Mouse (Mus musculus) urinary bladder, postnatal 36 days (tissue): Measurements from ENCODE around the gene Slc6a17.

Experiments used
- DNase-seq, 2 experiments: peaks; one replicate each; pipeline ENCODE4 v3.0.0; 2022; ENCODE audit warnings: low spot score in 2 of 2, mixed read lengths in 1 of 2

The Slc6a17 gene

GRCm38 (mm10) chr3:107524547-107524946, 6.7 kb upstream of the Slc6a17 start:
- no peak for DNase-seq

GRCm38 (mm10) chr3:107520931-107521330, 3.1 kb upstream of the Slc6a17 start:
- DNase-seq: no peak

- no peak for DNase-seq
Observed at GRCm38 (mm10) chr3:107516776-107517630, 815 bp downstream of the Slc6a17 start.

DNA sequence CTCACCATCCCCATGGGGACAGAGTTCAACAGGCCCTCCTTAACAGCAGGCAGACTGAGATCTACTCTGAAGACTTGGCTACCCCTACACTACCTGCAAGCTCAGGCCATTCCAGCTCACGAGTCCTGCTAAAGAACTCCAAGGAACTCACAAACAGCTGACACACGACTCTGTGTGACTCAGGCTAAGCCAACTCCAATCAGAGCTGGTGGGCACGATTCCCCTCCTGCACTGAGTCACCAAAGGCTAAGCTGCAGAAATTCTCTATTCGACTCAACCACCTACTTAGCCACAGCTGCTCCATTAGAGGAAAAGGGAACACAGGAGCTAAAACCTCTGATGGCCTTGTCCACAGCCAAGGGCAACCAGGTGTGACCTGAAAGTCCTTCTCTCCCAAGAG, 1.8 kb downstream of the Slc6a17 start:
- no peak for DNase-seq

- no peak for DNase-seq
Observed at GRCm38 (mm10) chr3:107511416-107511815, 6.4 kb downstream of the Slc6a17 start.

GRCm38 (mm10) chr3:107508696-107509095, 9.1 kb downstream of the Slc6a17 start:
- DNase-seq: no peak

GRCm38 (mm10) chr3:107507966-107508365, 9.9 kb downstream of the Slc6a17 start:
- no peak for DNase-seq

GRCm38 (mm10) chr3:107506531-107506930, 11.3 kb downstream of the Slc6a17 start:
- no peak for DNase-seq

DNA sequence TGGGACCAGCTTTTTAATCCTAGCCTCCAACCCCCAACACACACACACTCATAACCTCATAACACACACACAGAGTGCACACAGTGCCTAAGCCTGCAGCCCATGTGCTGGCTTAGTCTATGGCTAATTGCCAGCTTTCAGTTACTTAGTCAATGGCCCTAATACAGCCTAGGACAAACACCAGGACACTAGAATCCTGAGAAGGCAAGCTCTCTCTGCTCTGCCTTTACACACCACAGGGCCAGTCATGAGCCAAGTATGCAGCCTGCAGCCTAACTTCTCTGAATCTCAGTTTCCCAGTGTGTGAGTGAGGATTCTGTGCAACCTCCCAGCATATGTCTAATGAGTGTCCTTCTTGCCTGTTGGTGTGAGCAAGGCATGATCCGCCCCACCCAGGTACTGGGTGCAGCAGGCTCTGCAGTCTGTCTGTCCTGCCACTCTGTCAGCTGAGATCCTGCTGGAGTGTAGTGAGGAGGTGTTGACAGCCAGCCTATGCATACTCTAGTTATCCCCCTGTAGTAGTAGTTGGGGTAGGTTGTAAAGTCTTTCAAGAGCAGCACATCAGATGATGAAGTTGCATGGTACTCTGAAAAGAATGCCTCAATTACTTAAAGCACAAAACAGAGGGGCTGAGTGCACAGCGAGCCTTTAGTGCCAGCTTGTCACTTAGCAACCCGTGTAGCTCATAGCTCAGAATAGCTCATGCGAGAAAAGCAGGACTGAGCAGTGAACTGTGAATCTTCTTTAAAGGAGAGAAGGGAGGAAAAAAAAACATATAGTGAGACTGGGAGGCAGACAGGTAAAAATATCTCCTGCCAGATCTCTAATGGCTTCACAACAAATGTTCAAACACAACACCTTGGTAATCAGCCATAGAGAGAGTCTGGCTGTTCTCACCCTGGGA, 12.1 kb downstream of the Slc6a17 start:
- DNase-seq: no peak

DNA sequence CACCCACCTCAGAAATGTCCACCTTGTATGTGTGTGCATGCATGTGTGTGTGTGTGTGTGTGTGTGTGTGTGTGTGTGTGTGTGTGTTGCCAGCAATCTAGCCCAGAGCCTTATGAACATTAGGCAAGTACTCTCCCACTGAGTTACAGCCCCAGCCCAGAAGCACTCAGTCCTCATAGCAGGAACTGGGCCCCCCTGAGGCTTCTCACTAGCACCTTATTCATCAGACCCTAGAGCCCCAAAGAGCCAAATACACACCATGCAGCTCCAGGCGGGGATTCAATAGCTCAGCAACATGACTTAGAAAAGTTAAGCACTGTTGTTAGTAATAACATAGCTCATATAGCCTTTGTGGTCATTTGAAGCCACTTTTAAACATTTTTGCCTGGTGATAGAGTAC, 13.3 kb downstream of the Slc6a17 start:
- no peak for DNase-seq

GRCm38 (mm10) chr3:107503716-107504115, 14.1 kb downstream of the Slc6a17 start:
- no peak for DNase-seq

DNA sequence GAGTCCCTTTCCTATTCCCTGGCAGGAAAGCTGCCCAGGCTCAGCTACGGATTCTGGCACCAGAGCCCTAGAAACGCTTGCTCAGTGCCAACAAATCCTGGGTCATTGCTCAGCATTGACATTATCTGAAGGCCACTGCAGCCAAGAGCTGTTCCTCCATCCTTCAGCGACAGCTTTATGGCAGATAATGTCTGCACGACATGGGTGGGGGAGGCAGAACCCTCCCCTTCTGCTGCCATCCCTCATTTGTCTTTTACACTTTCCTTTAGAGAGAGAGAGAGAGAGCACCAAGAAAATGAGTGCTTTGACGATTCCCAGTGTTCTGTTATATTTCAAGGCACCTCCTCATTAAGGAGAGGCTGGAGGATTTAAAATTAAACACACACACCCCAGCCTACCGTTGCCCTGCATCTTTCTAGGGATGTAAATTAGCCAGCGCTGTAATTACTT, 16.1 kb downstream of the Slc6a17 start:
- no peak for DNase-seq

GRCm38 (mm10) chr3:107500301-107500700, 17.5 kb downstream of the Slc6a17 start:
- DNase-seq: no peak

GRCm38 (mm10) chr3:107496086-107496850, 21.6 kb downstream of the Slc6a17 start:
- DNase-seq: no peak

GRCm38 (mm10) chr3:107495524-107495923, 22.3 kb downstream of the Slc6a17 start:
- no peak for DNase-seq

- DNase-seq: peak in 1 of 2 experiments; percentile 19
Observed at GRCm38 (mm10) chr3:107491459-107491858, 26.4 kb downstream of the Slc6a17 start.

DNA sequence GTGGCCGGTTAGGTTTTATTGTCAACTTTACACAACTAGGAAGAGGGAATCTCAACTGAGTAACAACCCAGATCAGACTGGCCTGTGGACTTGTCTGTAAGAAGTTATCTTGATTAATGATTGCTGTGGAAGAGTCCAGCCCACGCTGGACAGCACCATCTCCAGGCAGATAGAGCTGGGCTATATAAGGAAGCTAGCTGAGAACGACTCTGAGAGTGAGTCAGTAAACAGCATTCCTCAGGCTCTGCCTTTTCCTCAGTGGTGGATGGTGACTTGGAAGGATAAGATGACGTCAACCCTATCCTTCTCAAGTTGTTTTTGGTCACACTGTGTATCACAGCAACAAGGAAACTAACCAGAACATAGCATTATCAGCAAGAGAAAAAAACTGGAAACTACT, 29.2 kb downstream of the Slc6a17 start:
- DNase-seq: no peak

- no peak for DNase-seq
Observed at GRCm38 (mm10) chr3:107483290-107483689, 34.5 kb downstream of the Slc6a17 start.

- DNase-seq: no peak
Observed at GRCm38 (mm10) chr3:107480660-107481059, 37.2 kb downstream of the Slc6a17 start.

DNA sequence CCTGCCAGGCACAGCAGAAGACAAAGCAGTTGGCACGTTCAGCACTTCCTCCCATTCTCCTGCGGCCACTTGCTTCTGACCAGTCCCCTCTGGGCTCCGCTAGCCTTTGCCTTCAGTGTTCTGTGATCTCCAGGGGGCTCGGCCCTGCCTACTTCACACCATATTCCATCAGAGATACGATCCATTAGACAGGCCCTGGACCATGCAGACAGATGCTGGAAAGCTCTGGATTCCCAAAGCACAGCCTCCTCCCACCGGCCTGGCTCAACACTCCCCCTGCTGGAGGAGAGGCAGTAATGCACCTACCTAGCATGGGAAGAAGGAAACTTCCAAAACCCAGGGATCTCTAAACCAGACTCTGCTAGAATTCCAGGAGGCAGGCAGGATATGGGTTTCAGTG, 45.6 kb downstream of the Slc6a17 start:
- no peak for DNase-seq

GRCm38 (mm10) chr3:107469059-107469458, 48.8 kb downstream of the Slc6a17 start:
- no peak for DNase-seq

DNA sequence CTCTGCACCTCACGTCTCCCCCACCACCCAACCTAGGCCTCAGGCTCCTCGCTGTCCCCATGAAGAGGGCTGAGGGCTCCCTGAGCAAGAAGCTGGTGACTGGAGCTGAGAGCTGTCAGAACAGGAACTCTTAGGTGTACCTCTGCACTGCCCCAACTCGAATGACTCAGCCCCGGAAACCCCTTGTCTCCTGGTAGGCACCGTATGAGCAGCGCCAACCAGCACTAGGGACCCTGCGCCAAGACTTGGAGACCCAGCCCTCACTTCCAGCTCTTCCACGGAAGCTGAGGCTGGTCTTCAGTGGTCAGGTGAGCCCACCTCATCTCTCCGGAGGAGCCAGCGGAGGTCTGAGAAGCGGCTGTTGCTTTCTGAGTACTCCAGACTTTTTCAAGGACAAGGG, 49.7 kb downstream of the Slc6a17 start:
- DNase-seq: no peak
